Mouse (Mus musculus) thymus, postnatal 0 days (tissue): Measurements from ENCODE around the gene Tmem178. TPM values are rescaled to one million over a fixed set of nuclear protein-coding genes. Genes with fewer than 3 reads are reported as not detected.
"Not testable (repeated sequence)": the region's sequence is repeated elsewhere in the genome, so short reads cannot be mapped to it uniquely, and the experiment has no call there.

Source experiments
- DNase-seq: peaks from one replicate; pipeline ENCODE4 v3.0.0-alpha.2; 2015; ENCODE audit warnings: low spot score
- polyA plus RNA-seq: library from polyadenylated mRNA; unstranded; fragments of >200 nt; fragmentation: Nextera tagmentation; extraction: Ambion mirVana; gene quantifications from 2 replicates; pipeline ENCODE4 v1.2.1, GENCODE M21; 2015

Tmem178 gene
- polyA plus RNA-seq, 1 experiment from 2014 or later = 0.29 TPM

DNA sequence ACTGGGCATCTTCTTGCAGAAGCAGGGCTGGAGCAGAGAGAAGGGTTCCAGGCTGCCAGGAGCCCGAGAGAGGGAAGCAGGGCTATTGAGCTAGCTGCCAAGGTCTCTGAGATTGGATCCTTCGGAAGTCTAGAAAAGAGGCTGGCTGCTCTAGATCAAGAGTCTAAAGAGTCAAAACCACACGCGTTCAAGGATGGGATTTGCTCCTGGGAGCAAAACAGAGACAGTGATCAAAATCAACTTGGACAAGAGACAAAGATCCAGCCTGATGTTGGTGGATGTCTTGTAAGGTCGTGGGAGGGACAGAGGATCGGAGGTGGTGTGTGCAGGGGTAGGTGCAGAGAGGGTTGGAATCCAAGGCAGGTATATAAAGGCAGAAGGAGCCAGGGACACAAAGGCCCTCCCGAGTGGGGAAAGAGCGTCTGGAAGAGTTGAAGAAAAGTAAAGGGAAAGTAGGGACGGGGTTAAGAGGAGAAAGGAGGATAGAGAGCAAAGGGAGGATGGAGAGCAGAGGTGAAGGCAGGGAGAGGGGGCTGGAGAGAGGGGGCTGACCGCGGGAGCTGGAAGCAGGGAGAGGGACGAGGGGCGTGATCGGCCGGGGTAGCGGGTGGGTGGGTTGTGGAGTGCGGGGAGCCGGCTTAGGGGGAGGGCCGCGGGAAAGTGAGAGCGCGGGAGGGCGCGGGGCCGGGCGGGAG is 450 bp upstream of the Tmem178 start:
- DNase-seq = no peak

DNA sequence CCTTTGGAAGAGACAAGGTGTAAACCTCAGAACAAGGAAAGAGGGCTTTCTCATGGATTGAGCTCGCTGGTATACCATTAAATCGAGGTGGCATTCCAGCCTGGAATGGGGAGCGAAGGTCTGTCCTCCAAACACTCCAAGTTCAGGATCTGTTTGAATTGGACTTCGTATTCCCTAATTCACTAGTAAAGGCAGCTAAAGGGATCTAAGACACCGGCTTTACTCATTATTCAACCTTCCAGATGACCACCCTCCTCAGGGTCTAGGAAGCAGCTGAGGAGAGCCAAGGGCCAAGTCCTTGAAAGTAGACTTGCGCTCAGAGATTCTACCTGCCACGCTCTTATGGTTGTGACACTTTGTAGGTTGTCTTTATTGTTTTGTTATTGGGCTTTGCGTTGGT is 1.1 kb downstream of the Tmem178 start:
- DNase-seq = not testable (repeated sequence)

DNA sequence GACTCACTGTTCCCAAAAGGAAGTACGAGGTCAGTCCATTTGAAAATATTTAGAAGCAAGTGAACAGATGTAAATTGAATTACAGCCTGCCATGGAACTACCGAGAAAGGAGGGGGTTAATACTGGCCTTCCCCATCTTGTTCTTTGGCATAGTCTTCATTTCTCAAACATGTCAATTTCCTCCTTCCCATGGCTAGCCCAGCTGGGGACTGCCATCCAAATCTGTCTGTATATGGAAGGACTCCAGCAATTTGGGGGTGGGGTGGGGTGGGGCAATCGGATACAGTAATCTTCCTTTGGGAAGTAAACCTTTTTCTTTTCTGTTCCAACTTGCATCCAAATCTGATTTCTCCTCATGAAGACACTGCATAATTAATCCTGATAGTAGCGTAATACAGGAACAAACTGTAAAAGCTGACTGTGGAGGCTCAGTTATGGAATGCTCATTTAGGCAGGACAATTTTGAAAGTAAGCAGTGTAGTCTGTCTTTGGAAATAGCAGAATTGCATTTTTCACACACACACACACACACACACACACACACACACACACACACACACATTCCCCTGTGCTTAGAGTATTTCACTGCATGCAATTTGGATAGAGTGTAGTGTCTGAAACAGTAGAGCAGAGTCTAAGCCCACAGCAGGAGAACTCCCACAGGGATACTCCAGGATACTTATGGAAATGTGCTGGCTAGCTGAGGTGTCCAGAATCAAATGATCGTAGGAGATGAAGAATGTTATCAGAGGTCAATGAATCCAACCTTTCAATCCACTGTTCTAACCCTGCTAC is 1.9 kb downstream of the Tmem178 start:
- DNase-seq = no peak

GRCm38 (mm10) chr17:80947075-80947960 is 2.9 kb downstream of the Tmem178 start:
- DNase-seq = no peak

DNA sequence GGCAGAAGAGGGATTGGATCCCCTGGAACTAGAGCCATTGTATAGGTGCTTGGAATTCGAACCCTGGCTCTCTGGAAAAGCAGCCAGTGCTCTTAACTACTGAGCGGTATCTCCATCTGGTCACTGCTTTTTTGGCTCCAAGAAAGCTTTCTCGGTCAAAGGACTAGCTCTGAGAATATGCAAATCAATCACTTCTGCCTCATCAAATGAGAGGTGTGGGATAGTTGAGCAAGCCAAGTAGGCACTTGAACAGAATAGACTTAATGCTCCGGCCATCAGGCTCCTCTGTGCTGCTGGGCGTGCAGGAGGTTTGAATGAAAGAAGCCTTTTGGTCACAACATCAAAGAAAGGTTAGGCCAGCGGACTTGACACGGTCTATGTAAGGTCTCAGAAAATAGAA is 5.0 kb downstream of the Tmem178 start:
- DNase-seq = no peak

DNA sequence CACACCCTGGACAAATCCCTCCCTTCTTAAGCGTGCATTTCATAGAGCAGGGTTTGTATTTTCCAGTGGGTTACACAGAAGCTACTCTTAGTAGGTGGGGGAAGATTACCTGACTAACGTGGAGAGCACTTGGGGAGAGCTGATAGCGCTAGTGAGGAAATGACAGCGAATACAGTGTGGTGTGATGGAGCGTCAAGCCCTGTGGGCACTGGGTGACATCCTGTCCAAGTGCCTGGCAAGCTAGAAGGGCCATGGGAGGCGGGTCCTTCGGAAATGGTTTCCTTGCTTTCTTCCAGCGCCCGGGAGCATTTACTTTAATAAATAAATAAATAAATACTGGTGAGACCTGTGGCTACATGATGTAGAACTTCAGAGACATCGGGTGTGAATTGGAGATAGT is 5.5 kb downstream of the Tmem178 start:
- no peak for DNase-seq

- no peak for DNase-seq
These were observed 7.9 kb downstream of the Tmem178 start for GRCm38 (mm10) chr17:80952305-80952704.

DNA sequence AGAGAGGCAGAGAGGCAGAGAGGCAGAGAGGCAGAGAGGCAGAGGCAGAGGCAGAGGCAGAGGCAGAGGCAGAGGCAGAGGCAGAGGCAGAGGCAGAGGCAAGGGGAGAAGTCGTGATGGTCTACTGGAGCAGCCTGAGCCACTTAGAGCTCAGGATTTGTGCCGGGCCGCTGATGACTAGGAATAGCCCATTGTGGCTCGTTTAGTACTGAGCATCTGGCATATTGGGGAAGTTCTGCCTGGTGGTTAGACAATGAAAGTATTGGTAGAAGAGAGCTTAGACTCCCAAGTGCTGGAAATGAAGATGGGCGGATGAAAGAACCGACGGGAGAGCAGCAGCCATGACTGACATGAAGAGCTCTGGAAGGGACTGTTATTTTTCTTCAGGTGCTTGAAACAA is 11.0 kb downstream of the Tmem178 start:
- DNase-seq = no peak

- DNase-seq = no peak
These were observed 11.8 kb downstream of the Tmem178 start for GRCm38 (mm10) chr17:80955998-80956811.

DNA sequence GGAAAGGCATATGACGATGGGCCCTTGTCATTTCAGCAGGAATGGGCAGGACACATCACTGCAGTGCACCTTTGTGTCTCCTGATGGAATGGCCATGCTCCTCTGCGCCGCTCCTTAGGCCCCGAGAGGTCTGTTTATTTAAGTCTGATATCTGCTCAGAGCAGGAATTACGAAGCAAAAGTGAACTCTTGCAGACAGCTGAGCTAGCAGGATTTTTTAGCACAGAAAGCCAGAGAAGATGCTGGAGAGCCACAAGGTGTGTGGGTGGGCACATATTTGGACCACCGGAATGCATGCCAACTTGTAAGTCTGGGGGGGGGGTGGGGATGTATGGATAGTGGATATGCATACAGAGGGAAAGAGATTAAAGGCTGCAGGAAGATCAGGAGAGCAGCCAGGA is 13.9 kb downstream of the Tmem178 start:
- no peak for DNase-seq

GRCm38 (mm10) chr17:80959840-80960239 is 15.4 kb downstream of the Tmem178 start:
- no peak for DNase-seq

GRCm38 (mm10) chr17:80967475-80967874 is 23.0 kb downstream of the Tmem178 start:
- DNase-seq = no peak

DNA sequence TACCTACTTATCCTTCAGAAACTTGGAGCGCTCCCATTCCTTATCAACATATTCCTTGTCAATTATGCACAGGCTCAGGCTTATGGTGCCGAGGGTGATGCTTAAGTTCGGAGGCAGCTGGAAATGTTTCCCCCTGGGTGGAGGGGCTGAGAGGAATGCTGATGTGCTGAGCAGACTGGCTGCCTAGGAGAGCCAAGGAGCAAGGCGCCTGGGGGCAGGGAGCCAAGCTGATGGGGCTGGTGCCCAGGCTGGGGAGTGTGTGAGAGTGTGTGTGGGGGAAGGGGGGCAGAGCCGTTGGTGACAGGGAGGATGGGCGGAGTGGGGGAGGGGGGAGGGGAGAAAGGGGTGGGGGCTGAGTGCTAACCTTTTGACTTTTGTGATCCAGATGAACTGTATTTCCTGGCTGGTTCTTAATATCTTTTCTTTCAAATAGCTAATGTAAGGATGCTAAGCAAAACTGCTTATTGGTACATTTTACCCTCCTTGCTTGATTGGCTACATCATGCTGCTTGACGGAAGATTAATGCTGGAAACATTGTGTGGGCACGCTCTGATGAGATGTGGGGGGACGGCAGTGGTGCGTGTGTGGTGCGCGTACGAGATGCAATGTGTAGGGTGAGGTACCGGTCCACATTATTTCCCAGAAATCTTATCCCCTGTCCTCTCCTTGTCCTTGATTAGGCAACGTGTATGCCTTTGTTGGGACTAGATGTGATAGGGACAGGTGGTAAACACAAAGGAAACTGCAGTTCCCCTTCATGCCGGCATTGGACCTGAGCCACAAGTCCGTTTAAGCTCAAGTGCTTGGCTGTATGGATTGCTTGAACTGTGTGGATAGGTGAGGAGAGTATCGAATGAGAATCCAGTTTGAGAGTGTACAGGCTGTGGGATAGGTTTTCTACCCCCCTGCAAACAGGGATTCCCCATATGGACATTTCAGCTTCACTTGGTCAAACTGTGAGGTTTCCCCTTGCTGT is 25.5 kb downstream of the Tmem178 start:
- no peak for DNase-seq

DNA sequence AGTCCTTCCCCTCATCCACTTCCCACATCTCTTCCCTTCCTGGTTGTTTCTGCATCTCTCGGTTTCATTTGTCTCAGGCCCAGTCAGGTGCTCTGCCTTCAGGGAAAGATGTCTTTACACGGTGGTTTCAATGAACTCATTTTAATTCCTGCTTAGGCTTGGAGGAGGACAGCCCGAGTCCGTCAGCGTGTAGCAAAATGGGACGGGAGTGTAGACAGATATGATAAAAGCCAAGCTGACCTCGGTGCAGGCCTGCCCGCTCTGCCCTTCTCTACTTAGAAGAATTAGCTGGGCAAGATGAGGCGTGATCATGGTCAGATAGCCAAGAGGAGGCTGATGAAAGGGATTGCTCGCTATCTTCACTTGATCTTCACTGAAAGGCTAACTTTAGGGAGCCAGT is 26.3 kb downstream of the Tmem178 start:
- DNase-seq = no peak

- DNase-seq = no peak
These were observed 28.5 kb downstream of the Tmem178 start for GRCm38 (mm10) chr17:80972891-80973290.

DNA sequence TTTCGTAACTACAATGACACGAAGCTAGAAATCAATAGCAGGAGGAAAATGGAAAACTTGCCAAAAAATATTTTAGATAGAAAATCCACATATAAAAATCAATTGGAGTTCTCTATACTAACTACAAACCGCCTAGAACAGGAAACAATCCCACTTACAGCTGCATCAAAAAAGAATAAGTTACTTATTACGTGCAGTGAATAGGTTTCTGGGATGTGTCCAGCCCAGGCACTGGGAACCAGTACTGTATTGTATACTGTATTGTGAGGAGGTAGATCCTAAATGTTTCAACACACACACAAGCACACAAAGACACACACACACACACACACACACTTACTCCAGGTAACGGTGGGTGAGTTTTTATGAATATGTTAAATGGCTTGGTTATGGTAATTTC is 32.8 kb downstream of the Tmem178 start:
- DNase-seq = no peak

DNA sequence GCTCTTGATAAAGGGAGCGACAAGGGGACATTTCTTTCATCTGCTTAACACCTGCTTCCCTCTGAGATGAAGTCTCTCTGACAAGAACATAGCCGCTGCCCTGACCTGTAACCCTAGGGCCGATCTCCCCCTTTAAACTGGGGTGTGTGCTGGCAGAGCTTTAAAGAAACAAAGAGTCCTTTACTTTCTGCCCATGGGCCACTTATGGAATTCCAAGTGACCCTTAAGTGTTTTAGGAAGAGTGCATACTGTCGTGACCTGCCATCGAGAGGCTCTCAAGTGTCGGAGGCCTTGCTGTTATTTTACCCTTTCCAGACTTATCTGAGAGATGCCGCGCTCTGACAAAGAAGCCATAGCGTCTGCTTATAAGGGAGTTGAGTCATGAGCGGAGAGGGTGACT is 35.7 kb downstream of the Tmem178 start:
- no peak for DNase-seq

GRCm38 (mm10) chr17:80981721-80982411 is 37.4 kb downstream of the Tmem178 start:
- no peak for DNase-seq

GRCm38 (mm10) chr17:80982412-80982787 is 38.0 kb downstream of the Tmem178 start:
- peak; percentile 48 for DNase-seq
